Mouse (Mus musculus): ENCODE measurements around the gene Psme2. TPM values are rescaled to one million over a fixed set of nuclear protein-coding genes. Genes with fewer than 3 reads are reported as not detected.

The Psme2 gene
- polyA plus RNA-seq, 1 experiment from 2014 or later: 202 TPM

DNA sequence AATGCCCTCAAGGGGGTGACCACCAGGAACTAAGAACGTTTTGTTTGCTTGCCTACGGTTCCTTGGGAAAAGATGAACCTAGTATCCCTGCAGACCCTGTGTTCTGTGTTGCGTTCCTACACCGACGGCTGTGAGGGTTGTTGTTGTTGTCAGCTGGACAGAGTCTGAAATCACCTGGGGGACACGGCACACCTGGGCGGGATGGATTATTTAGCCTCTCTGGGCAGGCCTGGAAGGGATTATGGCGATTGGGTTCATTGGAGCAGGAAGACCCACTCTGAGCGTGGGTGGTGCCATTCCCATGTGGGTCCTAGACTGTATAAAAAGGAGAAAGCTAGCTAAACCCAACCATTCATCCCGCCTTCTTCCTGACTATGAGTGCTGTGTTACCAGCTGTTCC is 29.1 kb downstream of the Psme2 start:
- no peak overlapping the region for H3K4me3 ChIP-seq (ENCODE audit: low read depth, low read length)
- ATAC-seq (ENCODE audit: low FRiP score): no peak
- H3K9me3 ChIP-seq (ENCODE audit: control insufficient read depth, low read length): no peaks in the 10 kb centered on the region
- 89% methylated on average over 10 of the region's 10 CpGs for WGBS
- H3K4me1 ChIP-seq (ENCODE audit: control insufficient read depth, insufficient read depth, low read length): peaks cover 9% of the 10 kb centered on the region
- H3K27me3 ChIP-seq (ENCODE audit: control insufficient read depth, insufficient read depth, low read length): no peaks in the 10 kb centered on the region
- no peak for DNase-seq (ENCODE audit: low spot score, missing footprints)
- H3K9ac ChIP-seq (ENCODE audit: low read length): no peak overlapping the region
- H3K36me3 ChIP-seq (ENCODE audit: control insufficient read depth, insufficient read depth, low read length): peaks cover 4% of the 10 kb centered on the region; the same call in 1 of the 2 replicates
- H3K4me2 ChIP-seq: no peak overlapping the region
- no peak overlapping the region for H3K27ac ChIP-seq (ENCODE audit: low read depth, low read length)

DNA sequence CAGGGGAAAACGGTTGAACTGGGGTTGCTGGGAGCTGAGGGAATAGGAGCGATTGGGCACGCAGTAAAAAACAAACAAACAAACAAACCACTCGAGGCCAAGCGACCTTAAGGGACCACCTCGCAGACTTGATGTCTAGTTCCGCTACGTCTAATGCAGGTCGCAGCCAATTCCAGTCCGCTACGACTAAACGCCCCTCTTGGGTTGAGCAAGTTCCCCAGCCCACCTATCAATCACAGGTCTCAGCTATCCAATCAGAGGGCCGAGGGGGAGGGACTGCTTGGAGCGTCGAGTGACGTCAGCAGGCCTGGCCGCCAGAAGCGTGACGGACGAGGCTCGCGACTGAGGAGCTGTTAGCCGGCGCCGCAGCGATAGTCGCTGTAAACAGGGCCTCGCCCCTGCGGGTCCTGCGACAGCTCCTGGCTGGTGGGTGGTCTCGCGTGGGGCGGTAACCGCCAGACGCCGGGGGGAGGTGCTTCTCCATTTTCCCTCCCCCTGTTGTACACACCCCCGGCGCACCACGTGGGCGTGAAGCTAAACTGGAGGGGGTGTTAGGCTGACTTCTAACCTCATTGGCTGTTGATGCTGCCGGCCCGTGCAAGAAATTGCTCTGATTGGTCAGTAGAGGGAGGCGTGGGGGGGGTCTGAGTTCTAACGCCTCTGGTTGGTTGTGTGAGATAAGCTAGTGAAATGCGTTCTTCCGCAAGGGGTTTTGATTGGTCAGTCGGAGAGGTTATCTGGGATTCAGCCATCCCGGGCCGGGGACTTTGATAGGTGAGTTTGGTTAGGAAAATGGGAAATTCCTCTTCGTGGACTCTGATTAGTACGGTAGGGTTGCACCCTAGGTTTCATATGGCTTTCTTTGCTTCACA is 30.5 kb downstream of the Psme2 start, which contains the start of gene A730061H03Rik:
Gene A730061H03Rik (minus strand): TSS at position 205 of the 872 bp plus-strand sequence.
- Histone ChIP-seq H3K4me1 (ENCODE audit: control insufficient read depth, insufficient read depth, low read length) (peaks cover 9% of the 10 kb centered on the region), H3K27me3 (ENCODE audit: control insufficient read depth, insufficient read depth, low read length) (no peaks in the 10 kb centered on the region), H3K9ac (ENCODE audit: low read length) (peak within 1 kb of the TSS; percentile 86), H3K36me3 (ENCODE audit: control insufficient read depth, insufficient read depth, low read length) (peaks cover 1% of the 10 kb centered on the region; the same call in 1 of the 2 replicates), H3K9me3 (ENCODE audit: control insufficient read depth, low read length) (no peaks in the 10 kb centered on the region), H3K4me3 (ENCODE audit: low read depth, low read length) (peak within 1 kb of the TSS; percentile 63), H3K27ac (ENCODE audit: low read depth, low read length) (peak within 1 kb of the TSS; percentile 93), H3K4me2 (peak within 1 kb of the TSS; percentile 75)
- peak; percentile 100 for DNase-seq (ENCODE audit: low spot score, missing footprints)
- ATAC-seq (ENCODE audit: low FRiP score): peak; percentile 98
- WGBS: under 1% methylated on average over 51 of the region's 51 CpGs

DNA sequence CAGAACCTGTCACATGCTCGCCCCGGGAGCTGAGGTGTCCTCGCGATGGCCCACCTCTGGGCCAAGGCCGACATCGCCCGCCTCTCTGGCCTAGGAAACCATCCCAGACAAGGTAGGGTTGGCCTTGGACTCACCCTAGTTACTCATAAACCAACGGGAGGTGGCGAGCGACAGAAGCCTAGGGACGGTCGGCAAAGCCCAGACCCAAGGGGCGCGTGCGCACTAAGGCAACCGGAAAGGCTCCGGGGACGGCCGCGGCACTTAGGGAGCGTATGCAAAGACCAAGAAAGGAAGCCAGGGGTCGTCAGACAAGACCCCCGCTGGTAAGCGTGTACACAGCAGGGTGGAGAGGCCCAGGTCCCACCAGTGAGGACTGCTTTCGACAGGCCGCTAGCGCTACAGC is 31.1 kb downstream of the Psme2 start, which contains the start of gene Dcaf11:
Gene Dcaf11 (plus strand): TSS at position 208 of the 403 bp plus-strand sequence.
- H3K4me3 ChIP-seq (ENCODE audit: low read depth, low read length): peak within 1 kb of the TSS; percentile 63
- H3K27me3 ChIP-seq (ENCODE audit: control insufficient read depth, insufficient read depth, low read length): no peaks in the 10 kb centered on the region
- H3K27ac ChIP-seq (ENCODE audit: low read depth, low read length): peak within 1 kb of the TSS; percentile 93
- H3K9ac ChIP-seq (ENCODE audit: low read length): peak within 1 kb of the TSS; percentile 86
- DNase-seq (ENCODE audit: low spot score, missing footprints) (peak; percentile 99), ATAC-seq (ENCODE audit: low FRiP score) (peak; percentile 85)
- H3K4me2 ChIP-seq: peak within 1 kb of the TSS; percentile 75
- no peaks in the 10 kb centered on the region for H3K9me3 ChIP-seq (ENCODE audit: control insufficient read depth, low read length)
- H3K36me3 ChIP-seq (ENCODE audit: control insufficient read depth, insufficient read depth, low read length): no peaks in the 10 kb centered on the region
- WGBS: under 1% methylated on average over 27 of the region's 27 CpGs
- H3K4me1 ChIP-seq (ENCODE audit: control insufficient read depth, insufficient read depth, low read length): peaks cover 9% of the 10 kb centered on the region

DNA sequence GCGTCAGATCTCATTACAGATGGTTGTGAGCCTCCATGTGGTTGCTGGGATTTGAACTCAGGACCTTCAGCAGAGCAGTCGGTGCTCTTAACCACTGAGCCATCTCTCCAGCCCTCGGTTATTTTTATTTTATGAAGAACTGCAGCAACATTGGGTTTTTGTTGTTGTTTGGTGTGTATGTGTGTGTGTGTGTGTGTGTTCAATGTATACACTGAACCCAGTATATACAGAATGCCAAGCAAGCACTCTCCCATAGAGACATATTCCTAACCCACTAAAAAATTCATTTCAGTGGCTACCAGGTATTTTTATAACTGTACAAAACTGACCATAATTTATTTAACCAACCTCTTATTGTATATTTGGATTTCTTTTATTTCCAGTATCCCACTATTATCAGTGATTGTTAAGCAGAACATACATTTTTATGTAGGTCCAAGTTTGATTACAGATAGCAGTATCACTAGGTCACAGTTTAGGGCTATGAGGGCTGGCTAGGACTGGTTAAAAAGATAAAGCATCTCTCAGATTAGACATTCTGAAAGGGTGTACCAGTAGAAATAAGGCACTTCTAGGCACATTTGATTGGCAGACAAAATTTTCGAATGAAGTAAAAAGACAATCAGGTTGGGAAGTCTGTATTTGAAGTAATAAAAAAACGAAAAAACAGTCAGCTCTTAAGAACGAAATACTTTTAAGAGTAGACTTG is 32.0 kb downstream of the Psme2 start:
- no peaks in the 10 kb centered on the region for H3K27me3 ChIP-seq (ENCODE audit: control insufficient read depth, insufficient read depth, low read length)
- H3K4me1 ChIP-seq (ENCODE audit: control insufficient read depth, insufficient read depth, low read length): peaks cover 9% of the 10 kb centered on the region
- H3K9ac ChIP-seq (ENCODE audit: low read length): no peak overlapping the region; the same call in 1 of the 2 replicates
- no peak overlapping the region for H3K27ac ChIP-seq (ENCODE audit: low read depth, low read length)
- peak overlapping the region; percentile 75 for H3K4me2 ChIP-seq
- H3K36me3 ChIP-seq (ENCODE audit: control insufficient read depth, insufficient read depth, low read length): no peaks in the 10 kb centered on the region
- H3K9me3 ChIP-seq (ENCODE audit: control insufficient read depth, low read length): no peaks in the 10 kb centered on the region
- peak overlapping the region; percentile 63 for H3K4me3 ChIP-seq (ENCODE audit: low read depth, low read length)
- DNase-seq (ENCODE audit: low spot score, missing footprints) (peak; percentile 76), ATAC-seq (ENCODE audit: low FRiP score) (no peak)
- WGBS: 54% methylated on average over 6 of the region's 6 CpGs

DNA sequence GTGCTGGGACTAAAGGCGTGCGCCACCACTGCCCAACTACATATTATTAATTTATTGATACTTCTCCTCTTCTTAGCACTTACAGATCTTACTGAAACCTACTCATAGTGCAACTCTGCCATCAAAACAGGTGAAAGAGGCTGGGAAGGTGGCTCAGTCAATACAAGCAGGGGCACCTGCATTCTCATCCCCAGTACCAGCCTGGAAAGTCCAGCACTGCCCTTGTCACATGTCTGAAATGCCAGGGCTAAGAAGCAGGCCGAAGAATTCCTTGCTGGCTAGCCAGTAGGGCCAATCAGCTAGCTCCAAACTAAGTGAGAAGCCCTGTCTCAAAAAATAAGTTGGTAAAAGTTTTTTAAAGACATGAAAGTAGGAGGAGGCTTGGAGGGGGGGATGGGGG is 33.3 kb downstream of the Psme2 start:
- ATAC-seq (ENCODE audit: low FRiP score) (no peak), DNase-seq (ENCODE audit: low spot score, missing footprints) (peak; percentile 35)
- Histone ChIP-seq H3K9me3 (ENCODE audit: control insufficient read depth, low read length) (no peaks in the 10 kb centered on the region), H3K9ac (ENCODE audit: low read length) (no peak overlapping the region), H3K4me3 (ENCODE audit: low read depth, low read length) (no peak overlapping the region), H3K4me1 (ENCODE audit: control insufficient read depth, insufficient read depth, low read length) (peaks cover 9% of the 10 kb centered on the region), H3K27me3 (ENCODE audit: control insufficient read depth, insufficient read depth, low read length) (no peaks in the 10 kb centered on the region), H3K27ac (ENCODE audit: low read depth, low read length) (no peak overlapping the region), H3K4me2 (no peak overlapping the region), H3K36me3 (ENCODE audit: control insufficient read depth, insufficient read depth, low read length) (no peaks in the 10 kb centered on the region)
- 91% methylated on average over 3 of the region's 3 CpGs for WGBS

DNA sequence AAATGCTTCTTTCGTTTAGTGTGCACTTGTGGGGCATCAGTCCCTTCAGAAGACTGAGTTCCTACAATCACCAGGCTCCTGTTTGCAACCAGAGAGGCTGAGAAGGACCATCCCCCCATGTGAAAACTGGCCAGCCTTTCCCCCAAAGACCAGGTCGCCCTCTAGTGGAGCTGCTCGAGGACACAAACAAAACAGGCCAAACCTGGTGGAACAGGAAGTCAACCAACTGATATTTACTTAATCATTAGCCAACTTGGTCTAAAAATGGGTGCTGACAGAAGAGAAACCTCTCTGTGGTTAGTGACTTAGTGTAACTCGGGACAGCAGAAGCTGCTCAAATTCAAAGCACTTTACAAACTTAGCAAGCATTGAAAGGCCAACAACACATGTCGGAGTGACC is 33.9 kb downstream of the Psme2 start:
- Histone ChIP-seq H3K36me3 (ENCODE audit: control insufficient read depth, insufficient read depth, low read length) (no peaks in the 10 kb centered on the region), H3K27ac (ENCODE audit: low read depth, low read length) (no peak overlapping the region), H3K4me3 (ENCODE audit: low read depth, low read length) (no peak overlapping the region), H3K27me3 (ENCODE audit: control insufficient read depth, insufficient read depth, low read length) (no peaks in the 10 kb centered on the region), H3K9ac (ENCODE audit: low read length) (no peak overlapping the region), H3K4me2 (no peak overlapping the region), H3K4me1 (ENCODE audit: control insufficient read depth, insufficient read depth, low read length) (peaks cover 9% of the 10 kb centered on the region), H3K9me3 (ENCODE audit: control insufficient read depth, low read length) (no peaks in the 10 kb centered on the region)
- no peak for DNase-seq (ENCODE audit: low spot score, missing footprints)
- 31% methylated on average over 5 of the region's 5 CpGs for WGBS
- ATAC-seq (ENCODE audit: low FRiP score): no peak

DNA sequence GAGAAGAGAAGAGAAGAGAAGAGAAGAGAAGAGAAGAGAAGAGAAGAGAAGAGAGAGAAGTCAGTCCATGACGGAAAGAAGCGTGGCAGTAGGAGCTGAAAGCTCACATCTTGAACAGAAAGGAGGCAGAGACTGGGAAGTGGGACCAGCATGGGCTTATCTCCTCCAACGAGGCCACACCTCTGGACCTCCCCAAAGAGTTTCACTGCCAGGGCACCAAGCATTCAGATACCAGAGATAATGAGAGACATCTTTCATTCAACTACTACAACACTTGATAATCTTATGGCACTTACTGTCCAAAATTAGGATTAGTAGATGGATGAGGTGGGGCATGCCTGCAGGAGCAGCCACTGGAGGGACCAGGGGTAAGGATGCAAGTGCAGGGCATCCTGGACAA is 35.1 kb downstream of the Psme2 start:
- DNase-seq (ENCODE audit: low spot score, missing footprints): no peak
- WGBS: 73% methylated on average over 3 of the region's 3 CpGs
- no peaks in the 10 kb centered on the region for H3K9me3 ChIP-seq (ENCODE audit: control insufficient read depth, low read length)
- H3K4me1 ChIP-seq (ENCODE audit: control insufficient read depth, insufficient read depth, low read length): peaks cover 3% of the 10 kb centered on the region; the same call in 1 of the 2 replicates
- ATAC-seq (ENCODE audit: low FRiP score): no peak
- H3K36me3 ChIP-seq (ENCODE audit: control insufficient read depth, insufficient read depth, low read length): no peaks in the 10 kb centered on the region
- H3K27ac ChIP-seq (ENCODE audit: low read depth, low read length): no peak overlapping the region
- H3K4me2 ChIP-seq: no peak overlapping the region
- H3K27me3 ChIP-seq (ENCODE audit: control insufficient read depth, insufficient read depth, low read length): no peaks in the 10 kb centered on the region
- no peak overlapping the region for H3K4me3 ChIP-seq (ENCODE audit: low read depth, low read length)
- no peak overlapping the region for H3K9ac ChIP-seq (ENCODE audit: low read length)

DNA sequence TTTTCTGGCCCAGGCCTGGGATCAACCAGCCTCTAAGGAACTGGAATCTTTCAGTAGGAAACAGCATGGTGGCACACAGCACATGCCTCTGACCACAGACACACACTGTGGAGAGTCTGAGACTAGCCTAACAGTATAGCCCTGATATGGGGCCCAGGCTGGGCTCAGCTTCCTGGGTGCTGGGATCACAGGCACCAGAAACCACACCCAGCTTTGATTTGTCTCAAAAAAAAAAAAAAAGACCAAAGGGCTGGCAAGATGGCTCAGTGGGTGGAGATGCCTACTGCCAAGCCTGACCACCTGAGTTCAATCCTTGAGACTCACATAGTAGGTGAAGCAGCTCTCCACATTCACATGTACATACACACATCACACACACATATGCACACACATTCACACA is 36.3 kb downstream of the Psme2 start:
- Histone ChIP-seq H3K9me3 (ENCODE audit: control insufficient read depth, low read length) (no peaks in the 10 kb centered on the region), H3K36me3 (ENCODE audit: control insufficient read depth, insufficient read depth, low read length) (no peaks in the 10 kb centered on the region), H3K27ac (ENCODE audit: low read depth, low read length) (no peak overlapping the region), H3K4me3 (ENCODE audit: low read depth, low read length) (no peak overlapping the region), H3K27me3 (ENCODE audit: control insufficient read depth, insufficient read depth, low read length) (no peaks in the 10 kb centered on the region), H3K9ac (ENCODE audit: low read length) (no peak overlapping the region), H3K4me2 (no peak overlapping the region), H3K4me1 (ENCODE audit: control insufficient read depth, insufficient read depth, low read length) (peaks cover 3% of the 10 kb centered on the region; the same call in 1 of the 2 replicates)
- ATAC-seq (ENCODE audit: low FRiP score) (no peak), DNase-seq (ENCODE audit: low spot score, missing footprints) (no peak)

DNA sequence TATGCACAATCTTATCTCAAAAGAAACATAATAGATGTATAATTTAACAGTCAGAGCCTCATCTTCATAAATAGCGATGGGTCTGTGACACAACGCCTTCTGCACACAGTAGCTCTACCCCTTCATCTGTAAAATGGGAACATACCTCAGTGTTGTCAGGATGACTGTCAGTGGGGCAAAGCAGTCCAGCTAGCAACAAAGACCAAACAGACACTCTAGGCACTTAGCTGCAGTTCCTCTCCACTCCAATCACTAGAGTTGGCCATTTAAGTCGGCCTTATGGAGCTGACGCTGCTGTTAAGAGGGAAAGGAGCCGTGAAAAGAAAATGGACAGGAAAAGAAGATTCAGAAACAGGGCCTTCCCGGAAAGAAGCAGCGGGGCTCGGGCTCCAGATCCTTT is 39.1 kb downstream of the Psme2 start:
- no peak for DNase-seq (ENCODE audit: low spot score, missing footprints)
- Histone ChIP-seq H3K4me1 (ENCODE audit: control insufficient read depth, insufficient read depth, low read length) (no peaks in the 10 kb centered on the region), H3K9me3 (ENCODE audit: control insufficient read depth, low read length) (no peaks in the 10 kb centered on the region), H3K36me3 (ENCODE audit: control insufficient read depth, insufficient read depth, low read length) (no peaks in the 10 kb centered on the region), H3K4me2 (no peak overlapping the region), H3K27me3 (ENCODE audit: control insufficient read depth, insufficient read depth, low read length) (no peaks in the 10 kb centered on the region), H3K9ac (ENCODE audit: low read length) (no peak overlapping the region), H3K27ac (ENCODE audit: low read depth, low read length) (no peak overlapping the region), H3K4me3 (ENCODE audit: low read depth, low read length) (no peak overlapping the region)
- 87% methylated on average over 8 of the region's 8 CpGs for WGBS
- no peak for ATAC-seq (ENCODE audit: low FRiP score)
